Mouse (Mus musculus): ENCODE data around the gene Cntd1. TPM values are rescaled to one million over a fixed set of nuclear protein-coding genes. Genes with fewer than 3 reads are reported as not detected.

Gene Cntd1
- polyA plus RNA-seq, 1 experiment from 2014 or later = 0.89 TPM

Other genes starting within 250 kb of the Cntd1 start
- gene Naglu, start 209.0 kb upstream of the Cntd1 start, polyA plus RNA-seq (2015; fragmentation: Nextera tagmentation; extraction: Ambion mirVana) = 9.0 and 9.4 TPM in 2 replicates
- gene Hsd17b1, start 200.6 kb upstream of the Cntd1 start, polyA plus RNA-seq (2015; fragmentation: Nextera tagmentation; extraction: Ambion mirVana) = 0.37 and 0.47 TPM in 2 replicates
- gene Coasy, start 196.4 kb upstream of the Cntd1 start, polyA plus RNA-seq (2015; fragmentation: Nextera tagmentation; extraction: Ambion mirVana) = 39.9 and 45.5 TPM in 2 replicates
- gene Mlx, start 191.7 kb upstream of the Cntd1 start, polyA plus RNA-seq (2015; fragmentation: Nextera tagmentation; extraction: Ambion mirVana) = 87.3 and 96.9 TPM in 2 replicates
- gene Psmc3ip, start 183.6 kb upstream of the Cntd1 start, polyA plus RNA-seq (2015; fragmentation: Nextera tagmentation; extraction: Ambion mirVana) = 20.5 and 23.7 TPM in 2 replicates
- gene Retreg3, start 159.1 kb upstream of the Cntd1 start, polyA plus RNA-seq (2015; fragmentation: Nextera tagmentation; extraction: Ambion mirVana) = 25.8 and 26.1 TPM in 2 replicates
- 77.7 and 78.9 TPM in 2 replicates for gene Tubg1, start 159.1 kb upstream of the Cntd1 start, polyA plus RNA-seq (2015; fragmentation: Nextera tagmentation; extraction: Ambion mirVana)
- gene Tubg2, start 123.1 kb upstream of the Cntd1 start, polyA plus RNA-seq (2015; fragmentation: Nextera tagmentation; extraction: Ambion mirVana) = 35.5 and 38.9 TPM in 2 replicates
- gene Cntnap1, start 108.5 kb upstream of the Cntd1 start, polyA plus RNA-seq (2015; fragmentation: Nextera tagmentation; extraction: Ambion mirVana) = 4.6 and 5.1 TPM in 2 replicates
- 10.3 and 13.0 TPM in 2 replicates for gene Plekhh3, start 107.7 kb upstream of the Cntd1 start, polyA plus RNA-seq (2015; fragmentation: Nextera tagmentation; extraction: Ambion mirVana)
- 0.40 and 0.91 TPM in 2 replicates for gene Ccr10, start 103.6 kb upstream of the Cntd1 start, polyA plus RNA-seq (2015; fragmentation: Nextera tagmentation; extraction: Ambion mirVana)
- 15.4 and 17.9 TPM in 2 replicates for gene Ezh1, start 52.5 kb upstream of the Cntd1 start, polyA plus RNA-seq (2015; fragmentation: Nextera tagmentation; extraction: Ambion mirVana)
- 97.6 and 108 TPM in 2 replicates for gene Ramp2, start 33.0 kb upstream of the Cntd1 start, polyA plus RNA-seq (2015; fragmentation: Nextera tagmentation; extraction: Ambion mirVana)
- gene Vps25, start 25.3 kb upstream of the Cntd1 start, polyA plus RNA-seq (2015; fragmentation: Nextera tagmentation; extraction: Ambion mirVana) = 114 and 117 TPM in 2 replicates
- gene Wnk4, start 18.4 kb upstream of the Cntd1 start, polyA plus RNA-seq (2015; fragmentation: Nextera tagmentation; extraction: Ambion mirVana) = 5.5 and 6.8 TPM in 2 replicates
- 211 and 238 TPM in 2 replicates for gene Coa3, start 102 bp downstream of the Cntd1 start, polyA plus RNA-seq (2015; fragmentation: Nextera tagmentation; extraction: Ambion mirVana)
- gene Becn1, start 23.3 kb downstream of the Cntd1 start, polyA plus RNA-seq (2015; fragmentation: Nextera tagmentation; extraction: Ambion mirVana) = 173 and 178 TPM in 2 replicates
- gene Psme3, start 37.2 kb downstream of the Cntd1 start, polyA plus RNA-seq (2015; fragmentation: Nextera tagmentation; extraction: Ambion mirVana) = 126 and 133 TPM in 2 replicates
- gene Aoc2, start 46.1 kb downstream of the Cntd1 start, polyA plus RNA-seq (2015; fragmentation: Nextera tagmentation; extraction: Ambion mirVana) = 2.0 and 2.1 TPM in 2 replicates
- gene Aoc3, start 51.6 kb downstream of the Cntd1 start, polyA plus RNA-seq (2015; fragmentation: Nextera tagmentation; extraction: Ambion mirVana) = 0.07 TPM in 1 of 2 replicates, not detected in the other
- gene G6pc, start 88.5 kb downstream of the Cntd1 start, polyA plus RNA-seq (2015; fragmentation: Nextera tagmentation; extraction: Ambion mirVana) = not detected in 2 replicates
- gene Aarsd1, start 138.6 kb downstream of the Cntd1 start, polyA plus RNA-seq (2015; fragmentation: Nextera tagmentation; extraction: Ambion mirVana) = 79.4 and 90.0 TPM in 2 replicates
- gene Gm27029, start 145.8 kb downstream of the Cntd1 start, polyA plus RNA-seq (2015; fragmentation: Nextera tagmentation; extraction: Ambion mirVana) = 5.7 and 8.3 TPM in 2 replicates
- gene Rundc1, start 146.1 kb downstream of the Cntd1 start, polyA plus RNA-seq (2015; fragmentation: Nextera tagmentation; extraction: Ambion mirVana) = 25.5 and 28.5 TPM in 2 replicates
- gene Ptges3l, start 146.3 kb downstream of the Cntd1 start, polyA plus RNA-seq (2015; fragmentation: Nextera tagmentation; extraction: Ambion mirVana) = 3.3 and 4.3 TPM in 2 replicates
- gene Rpl27, start 163.3 kb downstream of the Cntd1 start, polyA plus RNA-seq (2015; fragmentation: Nextera tagmentation; extraction: Ambion mirVana) = 303 and 315 TPM in 2 replicates
- 3.6 and 3.8 TPM in 2 replicates for gene Ifi35, start 169.4 kb downstream of the Cntd1 start, polyA plus RNA-seq (2015; fragmentation: Nextera tagmentation; extraction: Ambion mirVana)
- gene Rnd2, start 186.0 kb downstream of the Cntd1 start, polyA plus RNA-seq (2015; fragmentation: Nextera tagmentation; extraction: Ambion mirVana) = 80.5 and 83.0 TPM in 2 replicates
- gene Vat1, start 187.2 kb downstream of the Cntd1 start, polyA plus RNA-seq (2015; fragmentation: Nextera tagmentation; extraction: Ambion mirVana) = 72.6 and 75.8 TPM in 2 replicates

Measured in neural tube, embryonic 13.5 days (tissue).